Mouse (Mus musculus) brain, embryonic 14.5 days (tissue): ENCODE results near the gene Wdr46. TPM values are rescaled to one million over a fixed set of nuclear protein-coding genes. Genes with fewer than 3 reads are reported as not detected.
A peak's percentile ranks its signal among the peaks of the same experiment; 100 is the strongest.
"Not testable (repeated sequence)": the region's sequence is repeated elsewhere in the genome, so short reads cannot be mapped to it uniquely, and the experiment has no call there.

Experiments
- DNase-seq: peaks from one replicate; pipeline ENCODE4 v3.0.0-alpha.2; 2011; ENCODE audit warnings: low read depth
- CTCF ChIP-seq: fragments of 200-500 bp; IDR thresholded peaks from 2 replicates; pipeline ENCODE4 v1.5.1; 2012; ENCODE audit warnings: inconsistent platforms, mild to moderate bottlenecking, moderate library complexity, borderline replicate concordance; ENCODE audit not compliant: insufficient read depth, insufficient read length; ENCODE audit errors: extremely low read depth
- POLR2A ChIP-seq: fragments of 200-500 bp; IDR thresholded peaks from 2 replicates; pipeline ENCODE4 v1.6.1; 2012; ENCODE audit warnings: mild to moderate bottlenecking, inconsistent platforms, borderline replicate concordance; ENCODE audit not compliant: poor library complexity, insufficient read depth, insufficient read length, severe bottlenecking; ENCODE audit errors: extremely low read depth
- polyA plus RNA-seq: library from polyadenylated mRNA; depleted of rRNA; stranded (reverse); fragments of >200 nt; gene quantifications from 2 replicates; pipeline ENCODE4 v1.2.3, GENCODE M21; 2012; rRNA removed

The Wdr46 gene
- polyA plus RNA-seq, 1 experiment: 29.3 TPM

- DNase-seq: peak; percentile 99
- TF ChIP-seq POLR2A (peak; percentile 56; the same call in 1 of the 2 replicates), CTCF (peak; percentile 53)
Measured at GRCm38 (mm10) chr17:33981192-33981909, 40.9 kb downstream of the Wdr46 start.

GRCm38 (mm10) chr17:33982136-33982535, 41.7 kb downstream of the Wdr46 start:
- peak; percentile 51 for DNase-seq
- peak; percentile 55 for TF ChIP-seq CTCF

DNA sequence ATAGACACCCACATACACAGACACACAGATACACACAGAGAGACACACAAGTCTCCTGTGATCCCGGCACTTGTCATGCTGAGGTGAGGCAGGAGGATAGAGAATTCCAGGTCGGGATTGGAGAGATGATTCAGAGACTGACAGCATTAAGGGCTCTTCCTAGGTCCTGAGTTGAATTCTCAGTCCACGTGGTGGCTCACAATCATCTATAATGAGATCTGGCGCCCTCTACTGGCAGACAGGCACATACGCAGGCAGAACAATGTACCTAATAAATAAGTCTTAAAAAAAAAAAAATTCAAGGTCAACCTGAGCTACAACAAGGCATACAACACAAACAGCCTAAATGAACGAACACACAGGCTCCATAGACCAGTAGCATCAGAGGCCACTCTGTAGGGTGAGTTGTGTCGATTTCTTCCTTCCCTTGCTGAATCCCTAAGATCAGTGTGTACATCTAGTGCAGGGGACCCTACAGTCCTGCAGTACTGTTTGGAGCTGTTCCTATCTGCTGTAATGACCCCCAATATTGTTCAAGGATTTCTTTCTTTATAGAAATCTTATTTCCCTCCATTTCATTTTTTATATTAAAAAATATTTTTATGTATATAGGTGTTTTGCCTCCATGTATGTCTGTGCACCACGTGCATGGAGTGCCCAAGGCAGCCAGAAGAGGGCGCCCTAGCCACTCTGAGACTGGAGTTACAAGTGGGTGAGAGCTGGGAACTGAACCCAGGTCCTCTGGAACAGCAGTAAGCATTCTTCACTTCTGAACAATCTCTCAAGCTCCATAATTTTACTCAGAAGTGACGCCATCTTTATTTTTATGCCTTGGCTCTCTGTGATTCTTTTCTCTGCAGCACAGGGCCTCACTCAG, 51.6 kb downstream of the Wdr46 start:
- peak; percentile 90 for DNase-seq
- TF ChIP-seq CTCF (peak; percentile 75; the same call in 1 of the 2 replicates), POLR2A (no peak)

GRCm38 (mm10) chr17:33994959-33995358, 54.5 kb downstream of the Wdr46 start:
- no peak for TF ChIP-seq POLR2A
- TF ChIP-seq CTCF: no peak
- DNase-seq: no peak

GRCm38 (mm10) chr17:33995651-33996050, 55.2 kb downstream of the Wdr46 start:
- TF ChIP-seq CTCF (no peak), POLR2A (no peak)
- DNase-seq: no peak

DNA sequence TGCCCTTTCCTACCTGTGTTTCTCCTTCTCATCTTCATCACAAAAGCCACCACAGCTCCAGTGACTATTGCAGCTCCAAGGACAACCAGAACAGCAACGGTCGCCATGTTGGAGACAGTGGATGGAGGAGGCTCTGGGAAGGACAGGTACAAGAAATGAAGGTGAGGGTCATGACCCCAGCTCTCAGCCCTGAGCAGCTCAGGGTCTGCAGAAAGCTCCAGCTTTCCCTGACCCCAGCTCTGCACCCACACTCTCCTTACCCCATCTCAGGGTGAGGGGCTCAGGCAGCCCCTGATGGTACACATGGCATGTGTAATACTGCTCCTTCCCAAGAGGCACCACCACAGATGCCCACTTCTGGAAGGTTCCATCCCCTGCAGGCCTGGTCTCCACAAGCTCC, 56.6 kb downstream of the Wdr46 start:
- not testable (repeated sequence) for DNase-seq

DNA sequence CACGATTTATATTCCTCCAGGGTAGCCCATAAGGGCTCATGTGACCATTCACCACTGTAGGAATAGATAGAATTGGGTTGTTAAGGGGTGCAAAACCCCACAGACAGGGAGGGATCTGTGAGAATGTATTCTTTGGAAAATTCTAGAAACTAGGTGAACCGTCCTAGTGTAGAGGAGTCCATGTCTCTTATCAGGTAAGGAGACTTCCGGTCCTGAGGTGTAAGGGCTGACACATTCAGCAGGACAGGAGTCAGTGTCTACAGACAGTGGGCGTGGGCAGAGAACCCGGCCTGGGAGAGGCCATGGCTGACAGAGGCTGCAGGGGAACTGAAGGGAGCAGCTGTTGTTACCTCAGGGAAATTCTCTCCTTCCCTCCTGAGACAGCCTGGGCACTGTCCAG, 58.2 kb downstream of the Wdr46 start:
- DNase-seq: not testable (repeated sequence)

Other genes starting within 250 kb of the Wdr46 start
- 59.3 and 65.7 TPM in 2 replicates for gene March2, start 222.0 kb upstream of the Wdr46 start, polyA plus RNA-seq
- 633 and 642 TPM in 2 replicates for gene Rab11b, start 180.1 kb upstream of the Wdr46 start, polyA plus RNA-seq
- 9.8 and 10.6 TPM in 2 replicates for gene Angptl4, start 158.8 kb upstream of the Wdr46 start, polyA plus RNA-seq
- 50.7 and 61.9 TPM in 2 replicates for gene Kank3, start 130.1 kb upstream of the Wdr46 start, polyA plus RNA-seq
- gene Rps28, start 116.1 kb upstream of the Wdr46 start, polyA plus RNA-seq: 1,048 and 1,174 TPM in 2 replicates
- gene Ndufa7, start 116.1 kb upstream of the Wdr46 start, polyA plus RNA-seq: 327 and 425 TPM in 2 replicates
- gene Cd320, start 97.6 kb upstream of the Wdr46 start, polyA plus RNA-seq: 41.6 and 49.6 TPM in 2 replicates
- gene Gm7029, start 66.8 kb upstream of the Wdr46 start, polyA plus RNA-seq: not detected in 2 replicates
- gene Kifc1, start 50.0 kb upstream of the Wdr46 start, polyA plus RNA-seq: 18.5 and 32.3 TPM in 2 replicates
- 0.30 and 0.38 TPM in 2 replicates for gene Platr17, start 35.5 kb upstream of the Wdr46 start, polyA plus RNA-seq
- gene Daxx, start 31.2 kb upstream of the Wdr46 start, polyA plus RNA-seq: 43.8 and 52.6 TPM in 2 replicates
- 17.4 and 22.8 TPM in 2 replicates for gene Tapbp, start 24.8 kb upstream of the Wdr46 start, polyA plus RNA-seq
- gene Zbtb22, start 24.8 kb upstream of the Wdr46 start, polyA plus RNA-seq: 35.8 and 43.6 TPM in 2 replicates
- gene Rgl2, start 11.1 kb upstream of the Wdr46 start, polyA plus RNA-seq: 184 and 285 TPM in 2 replicates
- 85.7 and 97.5 TPM in 2 replicates for gene Pfdn6, start 317 bp upstream of the Wdr46 start, polyA plus RNA-seq
- 9.9 and 11.1 TPM in 2 replicates for gene B3galt4, start 10.8 kb downstream of the Wdr46 start, polyA plus RNA-seq
- gene Vps52, start 15.2 kb downstream of the Wdr46 start, polyA plus RNA-seq: 71.7 and 72.8 TPM in 2 replicates
- 744 and 771 TPM in 2 replicates for gene Rps18, start 15.3 kb downstream of the Wdr46 start, polyA plus RNA-seq
- 20.4 and 20.5 TPM in 2 replicates for gene H2-K1, start 59.7 kb downstream of the Wdr46 start, polyA plus RNA-seq
- 58.8 and 68.8 TPM in 2 replicates for gene Ring1, start 84.0 kb downstream of the Wdr46 start, polyA plus RNA-seq
- 88.8 and 156 TPM in 2 replicates for gene H2-Ke6, start 87.4 kb downstream of the Wdr46 start, polyA plus RNA-seq
- gene Slc39a7, start 91.0 kb downstream of the Wdr46 start, polyA plus RNA-seq: 133 and 138 TPM in 2 replicates
- 83.9 and 97.4 TPM in 2 replicates for gene Rxrb, start 91.2 kb downstream of the Wdr46 start, polyA plus RNA-seq
- 11.5 and 11.8 TPM in 2 replicates for gene Col11a2, start 98.8 kb downstream of the Wdr46 start, polyA plus RNA-seq
- 0.07 and 0.20 TPM in 2 replicates for gene H2-Oa, start 151.7 kb downstream of the Wdr46 start, polyA plus RNA-seq
- 12.0 and 16.4 TPM in 2 replicates for gene H2-DMa, start 178.9 kb downstream of the Wdr46 start, polyA plus RNA-seq
- 186 and 256 TPM in 2 replicates for gene Brd2, start 182.0 kb downstream of the Wdr46 start, polyA plus RNA-seq
- 0.18 and 0.40 TPM in 2 replicates for gene H2-DMb2, start 202.6 kb downstream of the Wdr46 start, polyA plus RNA-seq
- gene H2-DMb1, start 212.4 kb downstream of the Wdr46 start, polyA plus RNA-seq: 0.82 and 1.1 TPM in 2 replicates
- 1.8 and 2.1 TPM in 2 replicates for gene Tap1, start 246.9 kb downstream of the Wdr46 start, polyA plus RNA-seq
- gene Psmb9, start 247.1 kb downstream of the Wdr46 start, polyA plus RNA-seq: 0.86 and 1.1 TPM in 2 replicates